Mouse (Mus musculus) ES-Bruce4 (cell line): ENCODE results near the gene Nexn.

Experiments
- CTCF ChIP-seq: IDR thresholded peaks from one replicate; pipeline ENCODE4 v1.8.1; 2011; ENCODE audit warnings: low read depth, low read length
- EP300 ChIP-seq: IDR thresholded peaks from 2 replicates; pipeline ENCODE4 v1.6.1; 2011; ENCODE audit warnings: low read depth, low read length; ENCODE audit not compliant: insufficient read depth
- POLR2A ChIP-seq: IDR thresholded peaks from one replicate; pipeline ENCODE4 v1.8.1; 2011; ENCODE audit warnings: low read length; ENCODE audit not compliant: insufficient read depth

DNA sequence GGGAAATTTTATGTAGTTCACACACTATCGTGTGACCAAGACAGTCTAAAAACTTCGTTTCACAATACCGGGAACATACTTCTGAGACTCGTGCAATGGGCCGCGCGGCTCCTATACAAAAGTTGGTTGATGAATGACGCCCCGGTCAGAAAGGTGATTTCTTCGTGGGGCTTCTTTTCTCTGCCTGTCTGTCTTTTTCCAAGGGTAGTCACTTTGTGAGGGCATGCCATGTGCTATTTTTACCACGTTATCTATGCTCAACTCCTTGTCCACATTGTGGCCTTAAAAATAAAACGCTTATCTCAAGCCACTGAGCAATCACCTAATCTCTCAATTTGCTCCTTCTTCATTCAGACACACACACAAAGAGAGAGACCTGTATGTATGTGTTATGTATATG lies 1.3 kb downstream of the Nexn start:
- no peak for TF ChIP-seq POLR2A
- no peak for TF ChIP-seq CTCF
- no peak for TF ChIP-seq EP300
